ENCODE assay signal across 19 mouse cellular contexts in the genomic region with DNA sequence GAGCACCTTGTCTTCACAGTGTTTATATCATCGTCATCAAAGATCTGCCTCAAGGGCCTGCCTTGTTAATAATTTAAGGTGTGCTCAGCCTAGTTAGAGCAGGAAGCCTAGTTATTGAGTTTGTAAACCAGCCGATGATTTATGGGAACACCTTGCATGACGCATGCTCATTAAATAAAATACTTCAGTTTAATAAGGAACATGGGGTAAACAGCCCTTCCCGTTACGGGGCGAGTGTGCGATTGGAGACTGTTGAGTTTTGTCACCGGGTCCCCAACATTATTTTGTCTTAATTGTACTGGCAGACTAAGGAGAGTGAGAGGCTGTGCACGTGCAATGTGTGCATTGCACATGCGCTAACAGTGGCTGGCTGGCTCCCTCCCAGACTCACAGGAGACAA.
DNase-seq lines count a peak whose midpoint lies in the region; ATAC-seq and TF ChIP-seq lines count a peak whose summit lies in the region.
"Had no signal": no experiment of that assay in that cellular context is flagged by ENCODE, and none has a peak within 500 bp of the region (broad histone marks: within the 10 kb centered on the region; RNA-seq: fewer than 3 reads in every experiment).

No protein-coding gene starts in this region.

- no peak overlapping the region for H3K9ac ChIP-seq in limb, embryonic 14.5 days (ENCODE audit: low read depth, low read length, severe bottlenecking)
- no peak overlapping the region for H3K9ac ChIP-seq in liver, postnatal 0 days (replicated peaks)
- H3K9ac ChIP-seq: heart, embryonic 13.5 days; hindbrain, embryonic 15.5 days had no signal

- H3K36me3 ChIP-seq in kidney, adult 2 months (ENCODE audit: control insufficient read depth, insufficient read depth, low read length) = no peaks in the 10 kb centered on the region
- no peaks in the 10 kb centered on the region for H3K36me3 ChIP-seq in limb, embryonic 10.5 days
- no peaks in the 10 kb centered on the region for H3K36me3 ChIP-seq in limb, embryonic 14.5 days (ENCODE audit: control insufficient read depth, insufficient read depth, low read length)
- no peaks in the 10 kb centered on the region for H3K36me3 ChIP-seq in liver, postnatal 0 days (replicated peaks; ENCODE audit: insufficient read depth, low read length)
- H3K36me3 ChIP-seq: embryonic facial prominence, embryonic 10.5 days; heart, embryonic 13.5 days; hindbrain, embryonic 15.5 days had no signal

- peak; percentile 0 for DNase-seq in kidney, adult 2 months
- DNase-seq in kidney, postnatal 14 days = no peak
- DNase-seq in brain, embryonic 14.5 days (ENCODE audit: low read depth) = peak; percentile 26
- peak; percentile 53 for DNase-seq in limb, embryonic 10.5 days (ENCODE audit: low spot score)
- DNase-seq in limb, embryonic 14.5 days (ENCODE audit: low spot score) = peak; percentile 17
- no peak for DNase-seq in liver, postnatal 0 days
- DNase-seq in lung, postnatal 14 days = no peak
- DNase-seq in cerebellum, adult 18-20 months = no peak
- DNase-seq: adrenal gland, postnatal 14 days; cerebellum, adult 2 months; cerebellum, postnatal 10 days; gastrocnemius, postnatal 10 days; heart, postnatal 36 days had no signal

- TF ChIP-seq CTCF in kidney, adult 2 months (conservative IDR thresholded peaks at IDR 0.05; ENCODE audit: insufficient read depth, insufficient read length, low read depth, low read length) = no peak
- no peak for TF ChIP-seq CTCF in brain, embryonic 14.5 days (IDR thresholded peaks at IDR 0.05; ENCODE audit: borderline replicate concordance, extremely low read depth, insufficient read depth, insufficient read length)
- no peak for TF ChIP-seq CTCF in liver, postnatal 0 days (IDR thresholded peaks at IDR 0.05; ENCODE audit: low read depth)

- no peaks in the 10 kb centered on the region for H3K9me3 ChIP-seq in limb, embryonic 10.5 days (replicated peaks)
- no peaks in the 10 kb centered on the region for H3K9me3 ChIP-seq in limb, embryonic 14.5 days (ENCODE audit: control insufficient read depth, low read length)
- no peaks in the 10 kb centered on the region for H3K9me3 ChIP-seq in liver, postnatal 0 days (ENCODE audit: low read length)
- H3K9me3 ChIP-seq: embryonic facial prominence, embryonic 10.5 days; heart, embryonic 13.5 days; hindbrain, embryonic 15.5 days had no signal

- H3K4me3 ChIP-seq in kidney, adult 2 months (ENCODE audit: insufficient read depth, low read depth, low read length) = no peak overlapping the region
- H3K4me3 ChIP-seq in limb, embryonic 10.5 days = no peak overlapping the region
- H3K4me3 ChIP-seq in limb, embryonic 14.5 days (replicated peaks; ENCODE audit: low read length) = no peak overlapping the region
- H3K4me3 ChIP-seq in liver, postnatal 0 days (ENCODE audit: low read depth, low read length) = no peak overlapping the region
- H3K4me3 ChIP-seq: embryonic facial prominence, embryonic 10.5 days; heart, embryonic 13.5 days; hindbrain, embryonic 15.5 days had no signal

- H3K4me2 ChIP-seq in limb, embryonic 14.5 days (replicated peaks; ENCODE audit: low read depth, low read length, severe bottlenecking) = 0 out of 2 replicates have a peak overlapping the region, but pooled peaks have one; percentile 2
- no peak overlapping the region for H3K4me2 ChIP-seq in liver, postnatal 0 days (ENCODE audit: low read depth, low read length)
- H3K4me2 ChIP-seq: heart, embryonic 13.5 days; hindbrain, embryonic 15.5 days had no signal

- WGBS in kidney, adult 2 months = 42% methylated on average over 10 of the region's 10 CpGs
- WGBS in limb, embryonic 10.5 days = 53% methylated on average over 10 of the region's 10 CpGs
- 24% methylated on average over 10 of the region's 10 CpGs for WGBS in limb, embryonic 14.5 days
- 84% methylated on average over 10 of the region's 10 CpGs for WGBS in liver, postnatal 0 days (ENCODE audit: insufficient replicate concordance)

- no peaks in the 10 kb centered on the region for H3K4me1 ChIP-seq in kidney, adult 2 months (ENCODE audit: control insufficient read depth, insufficient read depth, low read length)
- H3K4me1 ChIP-seq in limb, embryonic 10.5 days = peaks cover 47% of the 10 kb centered on the region
- 0 out of 2 replicates have a peak, but pooled peaks cover 4% of the 10 kb centered on the region for H3K4me1 ChIP-seq in limb, embryonic 14.5 days (ENCODE audit: control insufficient read depth, insufficient read depth, low read length)
- H3K4me1 ChIP-seq in liver, postnatal 0 days (ENCODE audit: insufficient read depth) = no peaks in the 10 kb centered on the region

- no peak for TF ChIP-seq POLR2A in kidney, adult 2 months (IDR thresholded peaks at IDR 0.05; ENCODE audit: low read depth, low read length)
- TF ChIP-seq POLR2A in brain, embryonic 14.5 days (IDR thresholded peaks at IDR 0.05; ENCODE audit: borderline replicate concordance, extremely low read depth, insufficient read depth, insufficient read length, poor library complexity, severe bottlenecking) = no peak
- no peak for TF ChIP-seq POLR2A in limb, embryonic 14.5 days (IDR thresholded peaks at IDR 0.05; ENCODE audit: borderline replicate concordance, extremely low read depth, insufficient read depth, insufficient read length)

- H3K27me3 ChIP-seq in kidney, adult 2 months (replicated peaks; ENCODE audit: control insufficient read depth, insufficient read depth, low read length) = no peaks in the 10 kb centered on the region
- 0 out of 2 replicates have a peak, but pooled peaks cover 5% of the 10 kb centered on the region for H3K27me3 ChIP-seq in limb, embryonic 10.5 days (ENCODE audit: low read depth, poor library complexity, severe bottlenecking)
- no peaks in the 10 kb centered on the region for H3K27me3 ChIP-seq in limb, embryonic 14.5 days (ENCODE audit: control insufficient read depth, insufficient read depth, low read length)
- no peaks in the 10 kb centered on the region for H3K27me3 ChIP-seq in liver, postnatal 0 days (ENCODE audit: insufficient read depth, low read length)
- H3K27me3 ChIP-seq: heart, embryonic 13.5 days; hindbrain, embryonic 15.5 days; Patski had no signal

- no peak overlapping the region for H3K27ac ChIP-seq in kidney, adult 2 months (ENCODE audit: insufficient read depth, low read depth, low read length)
- H3K27ac ChIP-seq in limb, embryonic 10.5 days = no peak overlapping the region
- H3K27ac ChIP-seq in limb, embryonic 14.5 days (replicated peaks; ENCODE audit: low read depth, low read length) = no peak overlapping the region
- no peak overlapping the region for H3K27ac ChIP-seq in liver, postnatal 0 days (ENCODE audit: low read depth)
- H3K27ac ChIP-seq: embryonic facial prominence, embryonic 10.5 days; heart, embryonic 13.5 days; hindbrain, embryonic 15.5 days had no signal

- no peak for TF ChIP-seq EP300 in liver, postnatal 0 days (IDR thresholded peaks at IDR 0.05; ENCODE audit: low read depth)

- ATAC-seq in limb, embryonic 14.5 days (ENCODE audit: low FRiP score, low read depth) = no peak
- no peak for ATAC-seq in liver, postnatal 0 days
- ATAC-seq: activated CD4-positive, CD25-positive, alpha-beta regulatory T cell, adult 4 months; forebrain, embryonic 14.5 days; Patski had no signal

Comparison
In these comparisons a context has a peak if more than half of its experiments do, and no peak if none do; other contexts are left out.
1. DNase-seq: peak in kidney, adult 2 months (single experiment), brain, embryonic 14.5 days (single experiment), limb, embryonic 10.5 days (single experiment) and limb, embryonic 14.5 days (single experiment); none in kidney, postnatal 14 days (single experiment), liver, postnatal 0 days (single experiment), lung, postnatal 14 days (single experiment) and cerebellum, adult 18-20 months (0 of 2).